Mouse (Mus musculus): ENCODE measurements around the gene Ykt6. TPM values are rescaled to one million over a fixed set of nuclear protein-coding genes. Genes with fewer than 3 reads are reported as not detected.
A peak's percentile ranks its signal among the peaks of the same experiment; 100 is the strongest.

Ykt6 gene
- polyA plus RNA-seq, 1 experiment, result 89.7 TPM

DNA sequence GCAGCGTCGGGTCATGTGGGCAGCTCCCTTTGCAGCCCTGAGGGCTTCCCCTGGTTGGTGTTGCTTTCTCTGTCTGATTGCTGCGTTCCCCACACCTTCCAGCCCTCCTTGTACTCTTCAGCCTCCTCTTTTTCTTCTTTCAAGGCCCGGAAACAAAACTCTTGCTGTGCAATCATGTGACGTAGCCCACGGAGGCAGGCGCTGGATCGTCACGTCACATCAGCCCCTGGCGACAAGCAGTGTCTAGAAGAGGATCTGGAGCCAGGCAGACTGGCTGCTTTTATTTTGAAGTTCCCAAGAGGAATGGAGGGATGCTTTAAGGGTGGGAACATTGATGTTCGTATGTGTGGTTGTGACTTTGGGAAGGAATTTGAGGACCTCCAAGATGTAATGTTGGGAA, 10.4 kb downstream of the Ykt6 start:
- TF ChIP-seq MYOD1 (IDR thresholded peaks at IDR 0.05; ENCODE audit: control insufficient read depth in 1 of 3, insufficient read length in 2 of 3, low read depth in 2 of 3), result no peak
- no peak for TF ChIP-seq USF1 (IDR thresholded peaks at IDR 0.05; ENCODE audit: low read depth)
- no peak for TF ChIP-seq TCF12 (IDR thresholded peaks at IDR 0.05; ENCODE audit: insufficient read depth, poor library complexity, severe bottlenecking)
- TF ChIP-seq MYOG (IDR thresholded peaks at IDR 0.05; ENCODE audit: control insufficient read depth in 1 of 3, insufficient read depth in 1 of 3, insufficient read length in 2 of 3, low read depth in 2 of 3), result no peak
- no peak for TF ChIP-seq TCF3 (IDR thresholded peaks at IDR 0.05; ENCODE audit: insufficient read length, low read depth)
- no peak for TF ChIP-seq CEBPB (IDR thresholded peaks at IDR 0.05; ENCODE audit: insufficient read depth, poor library complexity, severe bottlenecking)
- no peak for TF ChIP-seq MAX (IDR thresholded peaks at IDR 0.05; ENCODE audit: low read depth)
- TF ChIP-seq E2F4 (IDR thresholded peaks at IDR 0.05; ENCODE audit: insufficient read depth), result no peak
- no peak for TF ChIP-seq POLR2A (IDR thresholded peaks at IDR 0.05; ENCODE audit: insufficient read length, low read depth)
- TF ChIP-seq SRF (IDR thresholded peaks at IDR 0.05; ENCODE audit: control insufficient read depth, insufficient read length, low read depth), result no peak
- TF ChIP-seq REST (IDR thresholded peaks at IDR 0.05; ENCODE audit: insufficient read depth, insufficient read length), result no peak
- no peak for TF ChIP-seq POLR2AphosphoS2 (IDR thresholded peaks at IDR 0.05; ENCODE audit: insufficient read length, low read depth)
- no peak overlapping the region for H3ac ChIP-seq (ENCODE audit: control insufficient read depth, insufficient read length)
- H3K4me3 ChIP-seq, result no peak overlapping the region
- H3K79me2 ChIP-seq (ENCODE audit: control insufficient read depth, insufficient read depth), result no peaks in the 10 kb centered on the region
- H3K4me2 ChIP-seq (ENCODE audit: low read depth), result no peak overlapping the region
- H3K36me3 ChIP-seq (ENCODE audit: control insufficient read depth, insufficient read depth), result peaks cover 47% of the 10 kb centered on the region
- H3K27me3 ChIP-seq (ENCODE audit: control insufficient read depth, insufficient read depth, insufficient read length), result no peaks in the 10 kb centered on the region

DNA sequence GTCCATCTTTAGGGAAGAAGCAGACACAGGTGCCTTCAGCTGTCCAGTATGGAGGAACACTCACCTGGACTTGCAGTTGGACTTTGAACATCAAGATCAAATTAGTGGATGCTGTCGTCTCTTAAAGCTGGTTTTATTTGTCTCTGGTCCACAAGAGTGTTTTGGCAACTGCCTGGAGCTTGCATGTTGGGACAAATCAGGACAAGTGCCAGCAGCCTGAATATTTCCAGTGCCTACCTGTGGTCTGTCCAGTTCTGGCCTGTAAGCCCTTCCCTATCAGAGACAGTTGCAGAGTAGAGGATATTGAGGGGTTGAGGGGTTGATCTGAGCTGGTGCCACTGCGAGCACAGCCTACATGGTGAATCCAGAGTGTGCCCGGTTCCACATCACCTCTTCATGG, 11.3 kb downstream of the Ykt6 start:
- TF ChIP-seq MYOG (IDR thresholded peaks at IDR 0.05; ENCODE audit: control insufficient read depth in 1 of 3, insufficient read depth in 1 of 3, insufficient read length in 2 of 3, low read depth in 2 of 3) (no peak), USF1 (IDR thresholded peaks at IDR 0.05; ENCODE audit: low read depth) (no peak), MAX (IDR thresholded peaks at IDR 0.05; ENCODE audit: low read depth) (no peak), POLR2AphosphoS2 (IDR thresholded peaks at IDR 0.05; ENCODE audit: insufficient read length, low read depth) (no peak), CEBPB (IDR thresholded peaks at IDR 0.05; ENCODE audit: insufficient read depth, poor library complexity, severe bottlenecking) (no peak), POLR2A (IDR thresholded peaks at IDR 0.05; ENCODE audit: insufficient read length, low read depth) (no peak), MYOD1 (IDR thresholded peaks at IDR 0.05; ENCODE audit: control insufficient read depth in 1 of 3, insufficient read length in 2 of 3, low read depth in 2 of 3) (no peak), REST (IDR thresholded peaks at IDR 0.05; ENCODE audit: insufficient read depth, insufficient read length) (no peak), SRF (IDR thresholded peaks at IDR 0.05; ENCODE audit: control insufficient read depth, insufficient read length, low read depth) (no peak), E2F4 (IDR thresholded peaks at IDR 0.05; ENCODE audit: insufficient read depth) (no peak), TCF12 (IDR thresholded peaks at IDR 0.05; ENCODE audit: insufficient read depth, poor library complexity, severe bottlenecking) (no peak), TCF3 (IDR thresholded peaks at IDR 0.05; ENCODE audit: insufficient read length, low read depth) (no peak)
- H3K79me2 ChIP-seq (ENCODE audit: control insufficient read depth, insufficient read depth), result no peaks in the 10 kb centered on the region
- no peaks in the 10 kb centered on the region for H3K27me3 ChIP-seq (ENCODE audit: control insufficient read depth, insufficient read depth, insufficient read length)
- no peak overlapping the region for H3K4me2 ChIP-seq (ENCODE audit: low read depth)
- no peak overlapping the region for H3ac ChIP-seq (ENCODE audit: control insufficient read depth, insufficient read length)
- H3K4me3 ChIP-seq, result no peak overlapping the region
- H3K36me3 ChIP-seq (ENCODE audit: control insufficient read depth, insufficient read depth), result peaks cover 40% of the 10 kb centered on the region

DNA sequence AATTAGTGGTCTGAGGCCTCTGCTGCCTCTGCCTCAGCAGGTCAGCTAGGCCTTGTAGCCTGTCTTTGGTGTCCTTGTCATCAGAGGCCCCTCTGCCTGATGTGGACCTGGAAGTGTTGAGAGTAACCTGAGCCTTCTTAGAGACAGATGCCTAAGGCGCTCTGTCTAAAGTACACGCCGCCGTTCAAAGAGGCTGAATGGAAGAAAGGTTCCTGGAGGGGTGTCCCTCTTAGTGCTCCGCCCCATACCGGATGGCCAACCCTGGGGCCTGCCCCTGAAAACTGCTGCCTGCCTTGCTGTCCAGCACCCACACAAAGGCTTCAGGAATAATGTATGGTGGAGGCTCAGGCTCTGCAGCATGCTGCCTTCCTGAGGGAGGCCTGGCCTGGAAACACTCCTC, 12.7 kb downstream of the Ykt6 start:
- TF ChIP-seq POLR2A (IDR thresholded peaks at IDR 0.05; ENCODE audit: insufficient read length, low read depth) (no peak), CEBPB (IDR thresholded peaks at IDR 0.05; ENCODE audit: insufficient read depth, poor library complexity, severe bottlenecking) (no peak), REST (IDR thresholded peaks at IDR 0.05; ENCODE audit: insufficient read depth, insufficient read length) (no peak), USF1 (IDR thresholded peaks at IDR 0.05; ENCODE audit: low read depth) (no peak)
- H3K27me3 ChIP-seq (ENCODE audit: control insufficient read depth, insufficient read depth, insufficient read length), result no peaks in the 10 kb centered on the region
- no peak overlapping the region for H3K4me3 ChIP-seq
- peaks cover 28% of the 10 kb centered on the region for H3K36me3 ChIP-seq (ENCODE audit: control insufficient read depth, insufficient read depth)
- no peak overlapping the region for H3K4me2 ChIP-seq (ENCODE audit: low read depth)
- H3ac ChIP-seq (ENCODE audit: control insufficient read depth, insufficient read length), result no peak overlapping the region
- no peaks in the 10 kb centered on the region for H3K79me2 ChIP-seq (ENCODE audit: control insufficient read depth, insufficient read depth)

DNA sequence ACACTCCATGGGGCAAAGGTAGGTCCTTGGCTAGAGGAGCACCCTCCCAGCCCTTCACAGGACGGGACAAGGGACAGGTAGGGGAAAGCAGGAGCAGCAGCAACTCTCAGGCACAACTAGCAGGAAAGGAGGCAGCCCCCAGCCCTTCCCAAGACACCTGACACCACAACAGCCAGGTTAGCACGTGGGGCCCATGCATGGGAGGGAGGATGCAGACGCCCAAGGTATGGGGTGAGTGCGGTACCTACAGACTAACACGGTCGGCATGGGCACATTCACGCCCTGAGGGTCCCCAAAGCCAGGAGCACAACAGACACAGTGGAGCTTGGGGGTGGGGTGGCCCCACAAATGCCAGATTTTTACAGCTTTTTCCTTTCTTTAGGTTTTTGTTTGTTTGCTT, 15.7 kb downstream of the Ykt6 start:
- H3K79me2 ChIP-seq (ENCODE audit: control insufficient read depth, insufficient read depth), result no peaks in the 10 kb centered on the region
- TF ChIP-seq CEBPB (IDR thresholded peaks at IDR 0.05; ENCODE audit: insufficient read depth, poor library complexity, severe bottlenecking), result no peak
- TF ChIP-seq POLR2AphosphoS2 (IDR thresholded peaks at IDR 0.05; ENCODE audit: insufficient read length, low read depth), result peak; percentile 34
- H3K4me3 ChIP-seq, result no peak overlapping the region
- peaks cover 13% of the 10 kb centered on the region for H3K36me3 ChIP-seq (ENCODE audit: control insufficient read depth, insufficient read depth)
- no peaks in the 10 kb centered on the region for H3K27me3 ChIP-seq (ENCODE audit: control insufficient read depth, insufficient read depth, insufficient read length)
- no peak overlapping the region for H3K4me2 ChIP-seq (ENCODE audit: low read depth)
- no peak overlapping the region for H3ac ChIP-seq (ENCODE audit: control insufficient read depth, insufficient read length)

DNA sequence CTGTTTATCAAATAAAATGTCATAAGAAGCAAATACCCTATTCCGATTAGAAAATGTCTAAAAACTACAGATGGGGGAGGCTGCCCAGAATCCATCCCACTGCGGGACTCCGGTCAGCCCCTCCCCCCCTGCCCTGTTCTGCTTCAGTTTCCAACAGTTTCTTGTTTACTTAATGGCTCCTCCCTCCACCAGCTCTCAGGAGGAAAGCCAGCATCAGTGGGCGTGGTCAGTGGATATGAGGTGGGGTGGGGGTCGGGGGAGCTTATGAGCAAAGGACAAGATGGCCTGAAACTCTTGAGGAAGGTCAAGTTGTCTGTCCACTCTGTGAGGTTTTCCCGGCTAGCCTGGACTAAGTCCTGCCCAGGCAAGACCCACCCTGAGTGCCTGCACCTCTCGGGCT, 17.7 kb downstream of the Ykt6 start:
- no peaks in the 10 kb centered on the region for H3K27me3 ChIP-seq (ENCODE audit: control insufficient read depth, insufficient read depth, insufficient read length)
- H3K4me2 ChIP-seq (ENCODE audit: low read depth), result no peak overlapping the region
- H3K4me3 ChIP-seq, result no peak overlapping the region
- no peak overlapping the region for H3ac ChIP-seq (ENCODE audit: control insufficient read depth, insufficient read length)
- H3K36me3 ChIP-seq (ENCODE audit: control insufficient read depth, insufficient read depth), result no peaks in the 10 kb centered on the region
- TF ChIP-seq REST (IDR thresholded peaks at IDR 0.05; ENCODE audit: insufficient read depth, insufficient read length), result no peak
- TF ChIP-seq CEBPB (IDR thresholded peaks at IDR 0.05; ENCODE audit: insufficient read depth, poor library complexity, severe bottlenecking), result no peak
- TF ChIP-seq POLR2A (IDR thresholded peaks at IDR 0.05; ENCODE audit: insufficient read length, low read depth), result no peak
- no peak for TF ChIP-seq TCF12 (IDR thresholded peaks at IDR 0.05; ENCODE audit: insufficient read depth, poor library complexity, severe bottlenecking)
- TF ChIP-seq SRF (IDR thresholded peaks at IDR 0.05; ENCODE audit: control insufficient read depth, insufficient read length, low read depth), result no peak
- no peak for TF ChIP-seq MYOG (IDR thresholded peaks at IDR 0.05; ENCODE audit: control insufficient read depth in 1 of 3, insufficient read depth in 1 of 3, insufficient read length in 2 of 3, low read depth in 2 of 3)
- TF ChIP-seq TCF3 (IDR thresholded peaks at IDR 0.05; ENCODE audit: insufficient read length, low read depth), result no peak
- TF ChIP-seq USF1 (IDR thresholded peaks at IDR 0.05; ENCODE audit: low read depth), result no peak
- TF ChIP-seq POLR2AphosphoS2 (IDR thresholded peaks at IDR 0.05; ENCODE audit: insufficient read length, low read depth), result no peak
- H3K79me2 ChIP-seq (ENCODE audit: control insufficient read depth, insufficient read depth), result no peaks in the 10 kb centered on the region
